Mouse (Mus musculus): ENCODE measurements around the gene Slc17a7.
A peak's percentile ranks its signal among the peaks of the same experiment; 100 is the strongest.

Slc17a7 gene

DNA sequence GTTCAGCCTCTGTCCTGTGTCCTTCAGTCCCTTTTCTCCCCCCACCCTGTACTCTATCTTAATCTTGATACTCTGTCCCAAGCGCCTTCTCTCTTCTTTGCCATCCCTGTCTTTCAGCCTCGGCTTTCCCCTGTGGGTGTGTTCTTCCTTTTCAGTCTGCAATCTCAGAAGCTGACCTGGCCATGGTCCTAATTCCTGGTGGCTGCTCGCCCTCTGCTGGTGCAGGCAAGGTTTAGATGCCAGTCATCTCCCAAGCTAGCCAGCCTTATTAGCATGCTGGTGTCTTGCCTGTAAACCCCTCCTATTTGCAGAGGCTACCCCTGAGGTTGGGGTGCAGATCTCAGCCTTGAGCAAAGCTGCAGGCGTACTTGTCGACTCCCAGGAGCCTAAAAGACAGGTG is 34.7 kb downstream of the Slc17a7 start:
- peak; percentile 76 for DNase-seq (ENCODE audit: low read depth, low spot score)

DNA sequence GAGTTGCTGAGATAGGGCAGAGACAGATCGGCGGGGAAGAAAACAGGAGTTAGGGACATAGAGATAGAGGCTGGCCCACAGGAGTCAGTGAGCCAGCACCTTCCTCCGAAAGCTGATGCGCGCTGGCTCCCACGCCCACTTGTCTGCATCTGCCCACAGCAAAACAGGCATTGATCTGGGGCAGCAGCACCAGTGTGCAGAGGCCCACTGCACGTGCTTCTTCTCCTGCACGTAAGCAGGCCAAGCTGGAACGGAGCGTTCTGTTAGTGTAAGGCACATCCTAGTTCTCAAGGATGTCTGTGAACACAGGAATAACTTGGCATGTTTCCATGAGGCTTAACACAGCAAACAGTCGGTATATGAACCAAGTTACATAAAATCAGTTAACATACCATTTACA is 35.2 kb downstream of the Slc17a7 start:
- no peak for DNase-seq (ENCODE audit: low read depth, low spot score)

DNA sequence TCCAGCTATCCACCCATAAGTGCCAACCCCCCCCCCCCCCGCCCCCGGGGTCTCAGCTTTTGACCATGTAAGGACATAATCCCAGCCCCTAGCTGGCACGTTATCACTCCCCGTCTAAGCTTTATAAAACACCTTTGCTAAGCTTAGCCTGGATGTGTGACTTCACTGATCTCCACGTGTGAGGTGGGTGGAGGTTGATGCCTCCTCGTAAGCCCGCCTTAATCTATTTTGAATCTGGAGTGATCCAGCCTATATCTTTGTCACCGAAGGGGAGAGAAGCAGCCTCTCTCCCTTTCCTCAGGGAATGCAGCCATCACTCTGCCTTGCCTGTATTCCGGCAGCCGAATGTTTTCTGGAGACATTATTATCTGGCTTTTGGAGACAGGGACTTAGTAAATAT is 38.9 kb downstream of the Slc17a7 start:
- no peak for DNase-seq (ENCODE audit: low read depth, low spot score)

DNA sequence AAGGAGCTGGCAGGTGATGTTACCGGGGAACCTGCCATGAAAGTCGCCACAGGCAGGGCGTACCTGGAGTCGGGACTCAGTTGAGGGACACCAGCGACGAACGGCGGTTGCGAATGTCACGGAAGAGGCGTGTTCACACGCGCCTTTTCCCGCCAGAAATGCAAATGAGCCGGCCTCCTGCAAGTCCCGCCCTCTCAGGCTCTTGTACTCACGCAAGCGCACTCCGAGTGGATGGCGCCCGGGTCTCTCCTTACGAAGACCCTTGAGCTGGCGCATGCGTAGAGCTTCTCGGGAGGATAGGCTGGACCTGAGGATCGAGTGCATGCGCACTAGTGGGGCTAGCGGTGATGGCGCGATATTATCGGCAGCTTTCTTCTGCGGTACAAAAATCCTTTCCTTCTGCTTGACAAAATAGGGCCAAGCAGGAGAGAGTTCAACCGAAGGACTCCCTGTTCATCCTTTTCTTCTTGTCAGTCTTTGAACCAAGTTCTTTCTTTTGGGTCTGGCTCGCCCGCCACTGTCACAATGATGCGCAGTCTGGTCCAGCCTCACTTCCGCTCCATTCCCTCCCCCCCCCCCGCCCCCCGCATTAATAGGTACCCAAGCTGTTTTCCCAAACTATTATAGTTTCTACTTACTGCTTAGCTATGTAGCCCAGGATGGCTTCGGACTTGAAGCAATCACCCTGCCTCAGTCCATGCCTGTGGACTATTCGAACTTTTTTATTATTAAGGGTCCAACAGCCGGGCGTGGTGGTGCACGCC is 40.8 kb downstream of the Slc17a7 start, which contains the start of gene Ccdc155:
TSS of gene Ccdc155 (minus strand) at position 513 of the 764 bp plus-strand sequence.
- peak; percentile 99 for DNase-seq (ENCODE audit: low read depth, low spot score)

DNA sequence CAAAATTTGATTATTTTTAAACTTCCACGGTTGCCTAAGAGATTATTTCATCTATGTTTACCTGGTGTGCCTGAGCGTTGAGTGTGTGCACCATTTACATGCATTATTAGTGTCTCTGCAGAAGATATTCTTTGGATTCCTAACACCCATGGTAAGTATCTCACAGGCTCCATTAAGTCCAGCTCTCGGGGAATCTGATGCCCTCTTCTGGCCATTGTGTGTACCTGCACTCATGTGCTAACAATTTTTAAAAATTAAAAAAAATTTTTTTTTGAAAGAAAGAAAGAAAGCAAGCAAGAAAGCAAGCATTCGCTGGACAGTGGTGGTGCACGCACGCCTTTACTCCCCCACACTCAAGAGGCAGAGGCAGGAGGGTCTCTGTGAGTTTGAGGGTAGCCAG is 44.5 kb downstream of the Slc17a7 start:
- no peak for DNase-seq (ENCODE audit: low read depth, low spot score)

DNA sequence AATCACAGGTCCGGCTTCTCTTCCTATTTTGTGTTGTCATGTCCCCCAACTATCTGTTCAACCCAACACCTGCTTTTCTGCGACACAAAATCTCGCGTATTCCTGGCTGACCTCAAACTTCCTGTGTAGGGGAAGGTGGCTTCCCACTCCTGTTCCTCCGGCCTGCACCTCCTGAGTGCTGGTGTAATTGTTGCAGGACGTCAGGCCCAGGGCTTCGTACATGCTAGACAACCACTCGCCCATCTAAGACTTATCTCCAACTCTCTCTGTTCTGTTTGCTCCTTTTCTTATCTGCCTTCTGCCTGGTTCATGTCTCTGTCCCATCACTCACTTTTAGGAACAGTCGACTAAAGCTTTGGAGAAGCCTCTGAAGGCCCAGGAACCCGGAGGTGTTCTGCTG is 47.3 kb downstream of the Slc17a7 start:
- DNase-seq (ENCODE audit: low read depth, low spot score) = no peak

DNA sequence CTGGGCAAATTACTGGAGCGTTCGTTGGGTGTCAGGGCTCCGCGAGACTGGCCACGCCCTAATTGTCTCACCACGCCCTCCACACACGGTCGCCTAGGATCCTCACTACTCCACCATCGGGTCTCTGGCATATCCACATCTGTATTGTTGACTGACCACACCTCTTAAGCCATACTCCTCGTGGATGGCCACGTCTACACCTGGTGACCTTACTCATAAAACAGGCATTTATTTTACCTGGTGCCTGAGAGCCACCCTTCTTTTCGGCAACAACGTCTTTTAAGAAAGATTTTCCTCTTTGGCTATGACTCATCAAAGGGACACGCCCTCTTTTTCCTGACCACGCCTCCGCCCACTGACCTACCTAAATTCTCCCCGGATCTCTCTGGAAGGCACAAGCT is 48.1 kb downstream of the Slc17a7 start, which contains the start of gene Dkkl1:
TSS of gene Dkkl1 (minus strand) at position 297 of the 401 bp plus-strand sequence.
- peak; percentile 74 for DNase-seq (ENCODE audit: low read depth, low spot score)

DNA sequence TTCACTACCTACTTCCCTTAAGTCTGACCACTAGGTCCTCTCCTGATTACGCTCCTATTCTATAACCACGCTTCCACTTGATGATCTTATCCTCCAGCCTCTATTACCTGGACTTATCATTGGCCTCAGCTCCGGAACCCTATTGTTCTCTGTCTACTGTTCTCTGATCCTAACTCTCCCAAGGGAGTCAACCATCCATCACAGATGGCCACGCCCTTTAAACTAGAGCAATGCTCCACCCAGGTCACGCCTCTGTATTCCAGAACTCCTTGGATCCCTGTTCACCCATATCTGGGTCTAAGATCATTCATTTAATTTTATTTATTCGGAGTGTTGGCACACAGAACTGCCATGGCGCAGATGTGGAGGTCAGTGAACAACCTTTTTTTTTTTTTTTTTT is 48.6 kb downstream of the Slc17a7 start:
- DNase-seq (ENCODE audit: low read depth, low spot score) = no peak

DNA sequence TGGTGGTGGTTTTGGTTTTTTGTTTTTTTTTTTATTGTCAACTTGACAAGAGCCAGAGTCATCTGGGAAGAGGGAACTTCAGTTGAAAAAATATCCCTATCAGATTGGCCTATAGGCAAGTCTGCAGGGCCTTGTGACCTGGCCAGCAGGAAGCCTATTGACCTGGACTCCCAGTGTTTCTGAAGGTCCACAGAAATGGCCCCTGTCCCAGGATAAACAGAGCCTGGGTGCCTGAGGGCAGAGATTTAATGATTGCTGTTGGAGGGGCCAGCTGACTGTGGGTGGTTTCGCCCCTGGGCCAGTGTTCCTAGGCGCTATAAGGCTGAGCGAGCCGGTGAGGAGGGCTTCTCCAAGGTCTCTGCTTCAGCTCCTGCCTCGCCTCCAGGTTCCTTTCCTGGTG is 50.0 kb downstream of the Slc17a7 start:
- DNase-seq (ENCODE audit: low read depth, low spot score) = no peak

DNA sequence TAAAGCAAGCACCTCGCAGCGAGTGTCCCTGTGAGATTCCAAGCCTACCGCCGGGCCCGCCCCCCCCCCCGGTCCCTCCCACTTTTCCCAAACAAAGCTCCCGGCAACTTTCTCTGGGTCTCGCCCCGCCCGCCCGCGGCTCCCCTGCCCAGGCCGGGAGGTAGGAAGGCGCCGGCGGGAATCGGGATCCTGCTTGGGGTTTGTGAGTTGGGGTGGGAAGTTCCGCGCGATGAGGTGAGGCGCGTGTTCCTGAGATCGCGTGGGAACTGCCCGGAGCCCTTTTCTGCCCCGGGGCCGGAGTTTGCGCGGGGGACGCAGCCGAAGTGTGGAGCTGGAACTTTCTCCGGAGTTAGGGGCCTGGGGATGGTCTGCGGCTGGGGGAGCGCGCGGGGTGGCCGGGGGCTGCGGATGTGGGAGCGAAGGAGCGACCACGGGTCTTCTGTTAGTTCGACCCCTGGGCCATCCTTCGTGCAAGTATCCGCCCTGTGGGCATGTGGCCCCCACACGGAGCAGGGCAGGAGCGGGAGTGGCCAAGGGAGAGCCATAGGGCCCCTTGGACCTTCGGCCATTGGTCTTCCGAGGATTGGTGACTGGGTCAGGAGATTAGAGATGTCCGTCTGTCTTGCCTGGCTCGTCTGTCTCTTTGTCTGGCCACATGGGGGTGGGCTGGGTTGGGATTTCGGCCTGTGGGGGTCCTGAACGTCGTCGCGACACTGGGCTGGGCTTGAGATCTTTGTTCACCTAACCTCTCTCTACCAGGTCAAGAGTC is 52.1 kb downstream of the Slc17a7 start, which contains the start of gene Tead2:
TSS of gene Tead2 (plus strand) at position 81 of the 769 bp plus-strand sequence.
- peak; percentile 92 for DNase-seq (ENCODE audit: low read depth, low spot score)

DNA sequence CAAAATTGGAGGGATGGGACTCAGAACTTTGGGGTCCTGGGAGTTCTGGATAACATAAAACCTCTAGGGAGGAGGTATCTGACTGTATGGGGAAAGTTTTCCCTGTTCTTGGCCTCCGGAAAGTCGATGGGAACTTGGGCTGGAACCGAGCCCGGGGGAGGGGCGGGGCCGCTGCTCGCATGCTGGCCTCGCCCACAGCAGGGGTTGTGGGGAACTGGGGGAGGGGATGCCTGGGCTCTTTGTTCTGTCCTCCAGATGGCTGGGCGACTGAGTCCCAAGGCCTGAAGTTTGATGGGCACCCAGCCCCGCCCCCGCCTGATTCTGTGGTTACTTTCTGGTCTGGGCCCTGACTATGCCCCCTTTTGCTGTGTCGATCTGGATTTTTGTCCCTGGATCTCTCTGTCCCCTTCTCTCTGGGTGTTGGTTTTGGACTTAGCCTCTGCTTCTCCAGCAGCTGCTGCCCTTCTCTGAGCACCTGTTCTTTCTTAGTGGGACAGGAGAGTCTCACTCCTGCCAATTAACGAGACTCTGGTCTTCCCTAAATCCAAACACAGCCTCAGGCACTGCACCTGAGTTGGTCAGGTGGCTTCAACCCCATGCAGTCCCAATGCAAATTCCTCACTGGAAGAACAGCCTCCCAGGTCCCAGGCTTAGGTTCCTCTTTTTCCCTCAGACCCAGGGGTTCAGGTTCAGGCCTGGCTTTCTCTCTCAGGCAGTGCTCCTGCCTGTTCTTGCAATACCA is 52.9 kb downstream of the Slc17a7 start:
- peak; percentile 91 for DNase-seq (ENCODE audit: low read depth, low spot score)

DNA sequence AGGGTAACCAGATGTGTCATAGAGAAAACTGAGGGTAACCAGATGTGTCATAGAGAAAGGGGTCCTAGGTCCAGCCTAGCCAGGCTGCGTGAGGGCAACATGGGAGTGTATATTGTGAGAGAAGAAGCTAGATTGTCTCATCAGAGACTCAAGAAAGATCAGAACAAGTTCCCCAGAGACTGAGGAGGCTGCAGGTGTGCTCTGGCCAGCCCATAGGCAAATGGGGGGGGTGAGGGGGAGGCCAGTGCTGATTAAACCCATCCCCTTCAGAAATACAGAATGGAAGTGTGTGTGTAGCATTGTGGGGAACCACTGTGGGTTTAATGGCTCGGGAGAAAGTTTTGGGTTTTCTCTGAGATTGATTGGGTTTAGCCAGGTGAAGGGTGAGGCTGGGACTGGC is 57.9 kb downstream of the Slc17a7 start:
- DNase-seq (ENCODE audit: low read depth, low spot score) = no peak

DNA sequence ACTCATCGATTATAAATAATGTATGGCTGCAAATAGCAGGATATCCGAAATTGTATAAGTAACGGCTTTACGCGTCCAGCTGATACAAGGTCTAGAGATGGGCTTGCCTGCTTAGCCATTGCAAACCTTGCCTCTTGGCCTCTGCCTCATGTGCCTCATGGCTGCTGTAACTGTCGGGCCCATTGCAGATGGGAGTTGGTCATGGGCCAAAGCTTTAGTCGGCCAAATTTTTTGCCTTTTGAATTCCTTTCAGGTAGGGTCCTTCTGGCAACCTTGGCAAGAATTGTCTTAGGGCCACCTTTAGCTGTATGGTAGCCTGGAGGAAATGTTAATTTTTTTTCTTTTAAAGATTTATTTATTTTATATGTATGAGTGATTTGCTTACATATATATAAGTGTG is 61.1 kb downstream of the Slc17a7 start:
- no peak for DNase-seq (ENCODE audit: low read depth, low spot score)
